Mouse (Mus musculus): ENCODE results near the gene Abca8b.
A peak's percentile ranks its signal among the peaks of the same experiment; 100 is the strongest.
"Not testable (repeated sequence)": the region's sequence is repeated elsewhere in the genome, so short reads cannot be mapped to it uniquely, and the experiment has no call there.

Gene Abca8b

GRCm38 (mm10) chr11:109995624-109996023 lies at the start of gene Abca8b:
TSS of gene Abca8b (minus strand) at chr11:109995845.
- peak in 1 of 2 experiments; percentile 26 for DNase-seq (ENCODE audit: low spot score in 2 of 2)

GRCm38 (mm10) chr11:110037795-110038194 lies 42.1 kb upstream of the Abca8b start:
- no peak for DNase-seq (ENCODE audit: low spot score in 2 of 2)

- DNase-seq (ENCODE audit: low spot score in 2 of 2): no peak
Measured at GRCm38 (mm10) chr11:110028913-110029695, 33.5 kb upstream of the Abca8b start.

- no peak for DNase-seq (ENCODE audit: low spot score in 2 of 2)
Measured at GRCm38 (mm10) chr11:110010836-110011546, 15.3 kb upstream of the Abca8b start.

GRCm38 (mm10) chr11:109995013-109995412 lies 632 bp downstream of the Abca8b start:
- no peak for DNase-seq (ENCODE audit: low spot score in 2 of 2)

GRCm38 (mm10) chr11:109994014-109994413 lies 1.6 kb downstream of the Abca8b start:
- DNase-seq (ENCODE audit: low spot score in 2 of 2): no peak

- DNase-seq (ENCODE audit: low spot score in 2 of 2): no peak
Measured at GRCm38 (mm10) chr11:109991270-109991669, 4.4 kb downstream of the Abca8b start.

- DNase-seq (ENCODE audit: low spot score in 2 of 2): no peak
Measured at GRCm38 (mm10) chr11:109990256-109990655, 5.4 kb downstream of the Abca8b start.

- no peak for DNase-seq (ENCODE audit: low spot score in 2 of 2)
Measured at GRCm38 (mm10) chr11:109988164-109988563, 7.5 kb downstream of the Abca8b start.

- DNase-seq (ENCODE audit: low spot score in 2 of 2): not testable (repeated sequence)
Measured at GRCm38 (mm10) chr11:109987460-109988072, 8.1 kb downstream of the Abca8b start.

GRCm38 (mm10) chr11:109981872-109982271 lies 13.8 kb downstream of the Abca8b start:
- DNase-seq (ENCODE audit: low spot score in 2 of 2): no peak

- no peak for DNase-seq (ENCODE audit: low spot score in 2 of 2)
Measured at GRCm38 (mm10) chr11:109970521-109970920, 25.1 kb downstream of the Abca8b start.

GRCm38 (mm10) chr11:109961495-109962492 lies 33.9 kb downstream of the Abca8b start:
- DNase-seq (ENCODE audit: low spot score in 2 of 2): no peak

- DNase-seq (ENCODE audit: low spot score in 2 of 2): no peak
Measured at GRCm38 (mm10) chr11:109955185-109955584, 40.5 kb downstream of the Abca8b start.

GRCm38 (mm10) chr11:109936915-109937314 lies 58.7 kb downstream of the Abca8b start:
- DNase-seq (ENCODE audit: low spot score in 2 of 2): no peak

GRCm38 (mm10) chr11:109933207-109933606 lies 62.4 kb downstream of the Abca8b start:
- DNase-seq (ENCODE audit: low spot score in 2 of 2): not testable (repeated sequence)

GRCm38 (mm10) chr11:109928489-109928888 lies 67.2 kb downstream of the Abca8b start:
- DNase-seq (ENCODE audit: low spot score in 2 of 2): no peak

- DNase-seq (ENCODE audit: low spot score in 2 of 2): no peak
Measured at GRCm38 (mm10) chr11:109926718-109927680, 68.6 kb downstream of the Abca8b start.

- DNase-seq (ENCODE audit: low spot score in 2 of 2): no peak
Measured at GRCm38 (mm10) chr11:109922236-109922635, 73.4 kb downstream of the Abca8b start.

GRCm38 (mm10) chr11:109919480-109919879 lies 76.2 kb downstream of the Abca8b start:
- no peak for DNase-seq (ENCODE audit: low spot score in 2 of 2)

Measured in spleen, postnatal 10 days (tissue).